Mouse (Mus musculus): ENCODE results near the gene Slc25a44. TPM values are rescaled to one million over a fixed set of nuclear protein-coding genes. Genes with fewer than 3 reads are reported as not detected.

Slc25a44 gene
- total and polyA plus RNA-seq, 3 experiments: 11.9 to 19.1 (median 14.6) TPM

DNA sequence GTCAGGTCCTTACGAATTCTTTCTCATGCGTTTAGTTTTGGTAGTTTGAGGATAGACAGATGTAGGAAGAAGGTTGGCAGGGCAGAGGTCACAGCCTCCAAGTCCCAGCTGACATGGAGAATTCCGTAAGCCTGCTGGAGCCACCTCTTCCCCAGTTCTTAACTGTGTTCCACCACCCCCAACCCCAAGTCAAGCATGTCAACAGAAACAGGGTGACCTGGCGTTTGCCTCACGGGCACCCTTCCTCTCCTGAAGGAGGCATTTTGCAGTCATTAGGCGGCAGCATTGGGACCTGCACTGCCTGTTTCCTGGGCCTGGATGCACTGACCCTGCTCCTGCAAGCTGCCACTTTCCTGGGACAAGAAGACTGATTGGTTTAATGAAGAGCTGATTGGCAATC lies 6.9 kb downstream of the Slc25a44 start:
- peaks cover 4% of the 10 kb centered on the region; the same call in 1 of the 2 replicates for H3K79me2 ChIP-seq (replicated peaks; ENCODE audit: control insufficient read depth, insufficient read depth, low read length)
- no peaks in the 10 kb centered on the region for H3K27me3 ChIP-seq (ENCODE audit: control insufficient read depth, insufficient read depth, low read length)
- 86% methylated on average over 6 of the region's 6 CpGs for WGBS
- no peaks in the 10 kb centered on the region for H3K36me3 ChIP-seq (ENCODE audit: control insufficient read depth, insufficient read depth, low read length)
- H3K9ac ChIP-seq (ENCODE audit: low read depth, low read length): no peak overlapping the region
- no peak overlapping the region for H3K27ac ChIP-seq
- TF ChIP-seq CTCF (IDR thresholded peaks at IDR 0.05): no peak
- TF ChIP-seq POLR2A (IDR thresholded peaks at IDR 0.05; ENCODE audit: insufficient read depth, low read depth, low read length): no peak
- no peak for TF ChIP-seq EP300 (IDR thresholded peaks at IDR 0.05; ENCODE audit: insufficient read depth, low read depth, low read length)
- H3K4me3 ChIP-seq: no peak overlapping the region
- DNase-seq: no peak
- no peaks in the 10 kb centered on the region for H3K4me1 ChIP-seq (ENCODE audit: control insufficient read depth, insufficient read depth, low read length)
- intact Hi-C loops (cut with DNase I): no loop called here

DNA sequence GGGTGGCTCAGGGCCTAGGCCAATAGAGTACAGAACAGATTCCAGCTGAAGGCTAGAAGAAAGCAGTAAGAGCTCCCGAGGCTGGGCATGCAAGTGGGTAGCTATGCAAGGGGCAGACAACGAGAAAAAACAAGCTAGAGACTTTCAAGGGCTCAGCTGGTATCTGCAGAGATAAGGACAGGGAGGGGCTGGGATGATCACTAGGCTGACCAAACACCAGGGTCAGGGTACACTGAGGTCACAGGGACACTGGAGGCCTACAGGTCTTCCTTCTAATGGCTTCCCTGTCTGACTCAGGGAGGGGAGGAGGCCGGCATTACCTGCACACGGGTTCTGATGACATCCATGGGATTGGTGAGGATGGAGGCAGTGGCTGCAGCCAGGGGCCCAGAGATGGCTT lies 9.3 kb downstream of the Slc25a44 start:
- no peaks in the 10 kb centered on the region for H3K27me3 ChIP-seq (ENCODE audit: control insufficient read depth, insufficient read depth, low read length)
- WGBS: 55% methylated on average over 4 of the region's 4 CpGs
- no peaks in the 10 kb centered on the region for H3K4me1 ChIP-seq (ENCODE audit: control insufficient read depth, insufficient read depth, low read length)
- peaks cover 4% of the 10 kb centered on the region; the same call in 1 of the 2 replicates for H3K79me2 ChIP-seq (replicated peaks; ENCODE audit: control insufficient read depth, insufficient read depth, low read length)
- H3K36me3 ChIP-seq (ENCODE audit: control insufficient read depth, insufficient read depth, low read length): no peaks in the 10 kb centered on the region
- intact Hi-C loops (cut with DNase I): no loop called here
- no peak overlapping the region for H3K4me3 ChIP-seq
- TF ChIP-seq CTCF (IDR thresholded peaks at IDR 0.05) (no peak), EP300 (IDR thresholded peaks at IDR 0.05; ENCODE audit: insufficient read depth, low read depth, low read length) (no peak), POLR2A (IDR thresholded peaks at IDR 0.05; ENCODE audit: insufficient read depth, low read depth, low read length) (no peak)
- no peak for DNase-seq
- H3K27ac ChIP-seq: no peak overlapping the region
- H3K9ac ChIP-seq (ENCODE audit: low read depth, low read length): no peak overlapping the region

DNA sequence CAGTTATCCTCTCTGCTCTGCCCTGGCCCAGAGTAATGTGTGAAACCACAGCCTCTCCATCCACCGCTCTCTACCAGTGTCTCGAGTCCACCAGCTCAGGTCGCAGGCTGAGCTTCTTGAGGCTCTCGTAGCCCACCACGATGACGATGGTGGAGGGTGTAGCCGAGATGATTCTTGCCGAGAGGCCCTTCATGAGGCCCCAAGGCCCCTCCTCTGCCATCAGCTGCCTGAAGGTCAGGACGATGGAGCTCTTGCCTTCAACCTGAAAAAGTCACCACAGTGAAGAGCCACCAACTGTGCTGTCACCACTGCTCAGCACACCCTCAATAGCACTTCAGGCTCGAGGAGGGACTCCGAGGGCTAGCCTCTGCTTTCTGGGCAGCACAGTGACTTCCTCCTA lies 12.3 kb downstream of the Slc25a44 start:
- Histone ChIP-seq H3K27me3 (ENCODE audit: control insufficient read depth, insufficient read depth, low read length) (no peaks in the 10 kb centered on the region), H3K9ac (ENCODE audit: low read depth, low read length) (no peak overlapping the region), H3K36me3 (ENCODE audit: control insufficient read depth, insufficient read depth, low read length) (no peaks in the 10 kb centered on the region), H3K79me2 (replicated peaks; ENCODE audit: control insufficient read depth, insufficient read depth, low read length) (no peaks in the 10 kb centered on the region), H3K4me1 (ENCODE audit: control insufficient read depth, insufficient read depth, low read length) (peaks cover 2% of the 10 kb centered on the region; the same call in 1 of the 2 replicates), H3K27ac (no peak overlapping the region), H3K4me3 (no peak overlapping the region)
- no peak for DNase-seq
- 81% methylated on average over 11 of the region's 11 CpGs for WGBS
- TF ChIP-seq EP300 (IDR thresholded peaks at IDR 0.05; ENCODE audit: insufficient read depth, low read depth, low read length) (no peak), POLR2A (IDR thresholded peaks at IDR 0.05; ENCODE audit: insufficient read depth, low read depth, low read length) (no peak), CTCF (IDR thresholded peaks at IDR 0.05) (no peak)
- intact Hi-C loops (cut with DNase I): no loop called here

DNA sequence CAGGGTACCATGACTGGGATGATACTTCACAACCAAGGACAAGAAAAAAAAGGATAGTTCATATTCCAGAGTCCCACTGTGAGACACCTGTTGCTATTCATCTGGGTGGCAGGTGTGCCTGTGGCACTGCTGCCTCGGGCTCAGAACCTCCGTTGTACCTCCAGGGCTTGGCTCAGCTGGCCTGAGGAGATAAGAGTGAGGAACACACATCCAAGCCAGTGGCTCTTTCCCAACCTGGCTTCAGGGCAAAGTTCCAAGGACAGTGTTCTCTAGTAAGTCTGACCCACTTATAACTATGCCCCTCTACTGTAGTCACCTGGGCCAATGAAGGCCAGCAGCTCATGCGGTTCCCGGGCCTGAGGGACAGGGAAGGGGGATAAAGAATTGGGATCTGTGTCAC lies 13.3 kb downstream of the Slc25a44 start:
- DNase-seq: peak in 1 of 2 experiments; percentile 45
- Histone ChIP-seq H3K27ac (no peak overlapping the region), H3K9ac (ENCODE audit: low read depth, low read length) (no peak overlapping the region), H3K4me3 (no peak overlapping the region), H3K27me3 (ENCODE audit: control insufficient read depth, insufficient read depth, low read length) (no peaks in the 10 kb centered on the region), H3K36me3 (ENCODE audit: control insufficient read depth, insufficient read depth, low read length) (no peaks in the 10 kb centered on the region), H3K4me1 (ENCODE audit: control insufficient read depth, insufficient read depth, low read length) (peaks cover 2% of the 10 kb centered on the region; the same call in 1 of the 2 replicates), H3K79me2 (replicated peaks; ENCODE audit: control insufficient read depth, insufficient read depth, low read length) (no peaks in the 10 kb centered on the region)
- intact Hi-C loops (cut with DNase I): loop anchor here (1.0 kb wide), 1 partner anchor 13 kb away; no protein-coding TSS in a partner anchor
- TF ChIP-seq POLR2A (IDR thresholded peaks at IDR 0.05; ENCODE audit: insufficient read depth, low read depth, low read length) (no peak), EP300 (IDR thresholded peaks at IDR 0.05; ENCODE audit: insufficient read depth, low read depth, low read length) (0 out of 2 replicates have a peak, but pooled peaks have one; percentile 32), CTCF (IDR thresholded peaks at IDR 0.05) (no peak)
- 70% methylated on average over 4 of the region's 4 CpGs for WGBS

DNA sequence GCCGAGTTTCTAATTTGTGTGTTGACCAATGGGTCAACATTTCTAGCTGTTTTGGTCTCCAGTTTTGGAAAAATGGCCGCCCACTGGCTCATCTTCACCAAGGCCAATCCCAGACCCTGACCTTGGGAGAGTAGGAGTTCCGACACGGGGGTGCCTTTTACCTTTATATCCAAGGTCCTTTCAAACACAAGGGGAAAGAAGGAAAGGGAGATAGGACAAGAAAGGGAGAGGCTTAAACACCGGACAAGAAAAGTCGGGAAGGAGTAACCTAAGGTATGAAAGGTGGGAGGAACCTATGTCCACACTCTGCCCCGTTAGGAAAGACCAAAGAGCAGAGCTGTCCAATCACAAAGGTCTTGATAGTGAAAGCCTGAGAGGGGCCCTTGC lies 14.3 kb downstream of the Slc25a44 start:
- H3K27ac ChIP-seq: peak overlapping the region; percentile 95
- peak overlapping the region; percentile 86 for H3K4me3 ChIP-seq
- intact Hi-C loops (cut with DNase I): loop anchor here (1.0 kb wide), 1 partner anchor 14 kb away; no protein-coding TSS in a partner anchor
- H3K79me2 ChIP-seq (replicated peaks; ENCODE audit: control insufficient read depth, insufficient read depth, low read length): no peaks in the 10 kb centered on the region
- H3K27me3 ChIP-seq (ENCODE audit: control insufficient read depth, insufficient read depth, low read length): no peaks in the 10 kb centered on the region
- peaks cover 2% of the 10 kb centered on the region; the same call in 1 of the 2 replicates for H3K4me1 ChIP-seq (ENCODE audit: control insufficient read depth, insufficient read depth, low read length)
- DNase-seq: peak in 1 of 2 experiments; percentile 43
- TF ChIP-seq EP300 (IDR thresholded peaks at IDR 0.05; ENCODE audit: insufficient read depth, low read depth, low read length) (no peak), POLR2A (IDR thresholded peaks at IDR 0.05; ENCODE audit: insufficient read depth, low read depth, low read length) (no peak), CTCF (IDR thresholded peaks at IDR 0.05) (no peak)
- H3K9ac ChIP-seq (ENCODE audit: low read depth, low read length): peak overlapping the region; percentile 46
- H3K36me3 ChIP-seq (ENCODE audit: control insufficient read depth, insufficient read depth, low read length): no peaks in the 10 kb centered on the region
- 26% methylated on average over 7 of the region's 7 CpGs for WGBS

DNA sequence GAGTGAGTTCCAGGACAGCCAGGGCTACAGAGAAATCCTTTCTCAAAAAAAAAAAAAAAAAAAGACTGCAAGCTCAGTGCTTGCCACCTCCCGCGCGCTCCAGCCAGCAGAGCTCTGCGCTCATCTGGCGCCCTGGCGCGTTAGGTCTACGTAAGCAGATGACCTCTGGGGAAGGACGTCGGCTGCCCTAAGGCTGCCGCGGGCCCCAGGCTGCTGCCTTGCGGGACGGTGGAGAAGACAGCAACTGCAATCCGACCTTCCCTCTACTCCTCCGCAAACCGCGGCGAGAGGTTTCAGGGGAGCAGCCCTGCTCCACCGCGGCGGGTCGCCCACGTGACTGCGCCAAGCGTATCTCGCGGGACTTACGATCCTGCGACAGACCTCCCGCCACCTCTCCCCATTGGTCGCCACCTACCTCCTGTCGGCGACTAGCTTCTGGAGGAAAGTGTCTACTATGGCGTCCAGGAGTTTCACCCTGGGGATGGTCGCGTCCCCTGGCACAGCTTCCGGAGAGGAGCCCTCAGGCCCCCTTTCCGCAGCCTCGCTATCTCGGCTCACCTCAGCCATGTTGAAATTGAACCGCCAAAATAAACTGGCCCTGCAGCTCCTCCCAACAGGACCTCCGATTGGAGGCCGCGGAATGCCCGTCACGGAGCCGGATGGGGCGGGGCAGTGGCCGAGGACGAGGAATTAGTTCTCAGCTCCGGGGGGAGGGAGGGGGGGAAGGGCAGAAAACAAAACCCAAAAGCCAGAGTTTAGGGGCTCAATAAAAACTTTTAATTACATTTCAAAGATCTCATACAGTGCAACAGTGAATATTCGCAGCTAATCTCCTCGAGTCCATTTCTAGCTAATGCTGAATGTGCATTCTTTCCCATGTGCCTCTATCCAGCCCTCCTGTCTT lies 14.9 kb downstream of the Slc25a44 start, which contains the start of gene Pmf1:
Pmf1 (minus strand) TSS at position 591 of the 904 bp plus-strand sequence.
- H3K27ac ChIP-seq: peak within 1 kb of the TSS; percentile 95
- DNase-seq: peak; percentile 95 to 97
- H3K79me2 ChIP-seq (replicated peaks; ENCODE audit: control insufficient read depth, insufficient read depth, low read length): no peaks in the 10 kb centered on the region
- under 1% methylated on average over 54 of the region's 54 CpGs for WGBS
- peak within 1 kb of the TSS; percentile 86 for H3K4me3 ChIP-seq
- TF ChIP-seq EP300 (IDR thresholded peaks at IDR 0.05; ENCODE audit: insufficient read depth, low read depth, low read length): 0 out of 2 replicates have a peak, but pooled peaks have one; percentile 24
- TF ChIP-seq POLR2A (IDR thresholded peaks at IDR 0.05; ENCODE audit: insufficient read depth, low read depth, low read length): peak; percentile 96
- 0 out of 2 replicates have a peak, but pooled peaks have one; percentile 8 for TF ChIP-seq CTCF (IDR thresholded peaks at IDR 0.05)
- intact Hi-C loops (cut with DNase I): no loop called here
- no peaks in the 10 kb centered on the region for H3K27me3 ChIP-seq (ENCODE audit: control insufficient read depth, insufficient read depth, low read length)
- peaks cover 2% of the 10 kb centered on the region; the same call in 1 of the 2 replicates for H3K4me1 ChIP-seq (ENCODE audit: control insufficient read depth, insufficient read depth, low read length)
- peak within 1 kb of the TSS; percentile 74 for H3K9ac ChIP-seq (ENCODE audit: low read depth, low read length)
- H3K36me3 ChIP-seq (ENCODE audit: control insufficient read depth, insufficient read depth, low read length): no peaks in the 10 kb centered on the region

All from heart, adult 2 months (tissue).